Mouse (Mus musculus): ENCODE measurements around the gene Iffo2.
"Not testable (repeated sequence)": the region's sequence is repeated elsewhere in the genome, so short reads cannot be mapped to it uniquely, and the experiment has no call there.

- not testable (repeated sequence) for TF ChIP-seq CTCF, EP300 (IDR thresholded peaks at IDR 0.05)
Measured at GRCm38 (mm10) chr4:139530248-139530647, at the start of gene Iffo2.
